Mouse (Mus musculus) urinary bladder, postnatal 4 days (tissue): ENCODE results near the gene Mief1.

Source experiments
- DNase-seq, 2 experiments: peaks; one replicate each; pipeline ENCODE4 v3.0.0; 2021 to 2022; ENCODE audit warnings: low spot score in 2 of 2

Gene Mief1

GRCm38 (mm10) chr15:80233733-80234509, at the start of gene Mief1:
TSS of gene Mief1 (plus strand) at chr15:80234018.
- DNase-seq: peak; percentile 97

GRCm38 (mm10) chr15:80188927-80189326, 44.9 kb upstream of the Mief1 start:
- DNase-seq: no peak

GRCm38 (mm10) chr15:80190075-80190474, 43.7 kb upstream of the Mief1 start:
- DNase-seq: no peak

DNA sequence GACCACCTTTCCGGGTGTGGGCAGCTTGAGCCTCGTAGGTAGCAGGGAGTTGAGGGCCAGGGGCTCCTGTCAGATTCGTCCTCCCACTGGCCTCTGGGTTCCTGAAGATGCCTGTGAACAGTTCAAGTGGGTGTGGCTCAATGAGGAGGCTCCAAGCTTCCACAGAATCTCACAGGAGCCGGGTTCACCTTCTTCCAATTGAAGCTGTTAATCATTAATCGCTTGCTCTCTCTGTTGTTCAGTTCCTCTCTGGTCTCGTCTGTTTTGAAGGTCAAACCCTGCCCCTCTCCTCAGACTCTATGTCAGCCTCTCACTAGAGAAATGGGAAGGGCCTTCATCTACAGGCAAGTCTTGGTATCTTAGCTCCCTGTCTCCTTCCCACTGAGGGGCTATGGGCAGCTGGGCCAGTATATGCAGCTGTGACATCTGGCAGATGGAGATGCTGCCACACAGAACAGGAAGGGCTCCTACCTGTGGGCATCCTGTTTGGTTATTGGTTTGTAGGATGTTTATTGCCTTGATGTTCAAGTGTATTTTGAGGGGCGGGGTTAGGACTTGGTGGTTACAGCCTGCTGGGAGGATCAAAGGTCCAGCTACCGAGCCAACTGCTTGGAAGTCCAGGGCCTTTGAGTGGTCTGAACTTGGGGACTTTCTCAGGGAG, 42.1 kb upstream of the Mief1 start:
- no peak for DNase-seq

GRCm38 (mm10) chr15:80192246-80192585, 41.6 kb upstream of the Mief1 start:
- no peak for DNase-seq

DNA sequence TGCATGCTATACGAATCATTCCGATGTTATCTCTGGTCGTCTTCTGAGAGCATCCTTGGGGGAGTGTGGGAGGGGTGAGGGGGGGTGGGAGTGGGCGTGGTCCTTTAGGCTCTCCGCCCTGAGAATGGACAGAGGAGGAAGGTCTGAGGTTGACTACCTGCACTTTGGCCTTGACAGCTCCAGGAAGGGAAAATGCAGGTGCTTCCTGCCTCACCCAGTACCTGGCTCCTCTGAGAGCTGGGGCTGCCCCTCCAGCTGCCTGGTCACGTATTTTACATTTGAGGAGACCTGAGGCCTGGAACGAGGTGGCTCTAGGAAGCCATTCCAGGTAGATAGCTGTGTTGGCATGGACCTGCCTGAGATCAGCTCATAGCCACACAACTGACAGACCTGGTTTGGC, 41.0 kb upstream of the Mief1 start:
- DNase-seq: no peak

GRCm38 (mm10) chr15:80199556-80199955, 34.3 kb upstream of the Mief1 start:
- DNase-seq: no peak

- no peak for DNase-seq
Measured at GRCm38 (mm10) chr15:80202111-80202775, 31.6 kb upstream of the Mief1 start.

DNA sequence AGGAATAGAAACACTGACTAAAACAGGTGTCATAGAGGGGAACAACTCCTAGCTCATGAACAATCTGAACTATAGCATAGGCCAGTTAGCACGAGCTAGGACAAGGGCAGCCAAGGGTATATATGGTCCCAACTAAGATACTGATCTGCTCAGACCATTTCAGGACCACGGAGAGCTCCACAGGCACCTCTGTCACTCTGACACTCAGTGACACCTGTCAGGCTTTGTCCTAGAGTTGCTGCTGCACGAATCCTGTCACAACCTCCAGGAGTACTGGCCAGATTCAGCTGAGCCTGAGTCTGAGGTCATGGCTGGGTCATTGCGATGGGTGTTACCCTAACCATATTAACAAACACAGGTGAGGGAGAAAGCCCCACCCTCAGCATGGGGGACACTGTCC, 30.4 kb upstream of the Mief1 start:
- no peak for DNase-seq

DNA sequence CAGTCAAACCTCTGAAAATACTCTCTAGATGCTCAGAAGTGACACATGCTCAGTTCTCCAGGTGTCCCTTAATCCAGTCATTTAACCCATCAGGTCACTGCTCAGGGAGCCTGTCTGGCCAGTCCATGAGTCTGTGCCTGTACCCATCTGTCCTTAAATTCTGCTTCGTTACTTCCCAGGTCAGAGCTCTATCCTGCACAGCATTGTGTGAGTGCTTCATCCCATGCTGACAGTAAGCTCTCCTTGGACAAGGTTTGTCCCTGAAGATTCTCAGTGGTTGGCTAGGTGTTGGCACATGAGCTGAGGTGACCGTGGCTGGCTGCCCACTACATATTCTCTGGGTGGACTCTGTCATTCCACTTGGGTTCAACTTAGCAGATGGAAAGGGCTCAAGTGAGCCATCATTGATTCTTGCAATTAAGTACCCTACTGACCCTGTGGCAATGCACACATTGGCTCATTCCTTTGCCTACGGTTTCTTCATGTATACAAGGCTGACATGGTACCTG, 27.7 kb upstream of the Mief1 start:
- DNase-seq: no peak

DNA sequence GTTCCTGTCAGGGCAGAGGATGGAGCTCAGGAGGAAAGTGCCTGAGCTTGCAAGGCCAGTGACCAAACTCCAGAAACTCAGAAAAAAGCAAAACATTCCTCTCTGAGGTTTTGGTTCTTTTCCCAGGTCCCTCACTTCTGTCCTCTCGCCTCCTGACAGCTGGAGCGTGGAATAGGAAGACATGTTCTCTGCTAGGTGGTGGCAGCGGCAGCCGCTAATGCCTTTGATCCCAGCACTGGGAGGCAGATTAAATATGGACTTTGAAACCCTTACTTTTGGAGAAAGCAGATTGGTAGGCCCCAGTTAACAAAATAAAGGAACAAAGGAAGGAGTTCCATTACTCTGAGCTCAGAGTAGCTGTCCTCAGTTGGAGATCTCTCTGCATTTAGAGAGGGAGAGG, 25.4 kb upstream of the Mief1 start:
- no peak for DNase-seq

GRCm38 (mm10) chr15:80213688-80214087, 20.1 kb upstream of the Mief1 start:
- DNase-seq: no peak

DNA sequence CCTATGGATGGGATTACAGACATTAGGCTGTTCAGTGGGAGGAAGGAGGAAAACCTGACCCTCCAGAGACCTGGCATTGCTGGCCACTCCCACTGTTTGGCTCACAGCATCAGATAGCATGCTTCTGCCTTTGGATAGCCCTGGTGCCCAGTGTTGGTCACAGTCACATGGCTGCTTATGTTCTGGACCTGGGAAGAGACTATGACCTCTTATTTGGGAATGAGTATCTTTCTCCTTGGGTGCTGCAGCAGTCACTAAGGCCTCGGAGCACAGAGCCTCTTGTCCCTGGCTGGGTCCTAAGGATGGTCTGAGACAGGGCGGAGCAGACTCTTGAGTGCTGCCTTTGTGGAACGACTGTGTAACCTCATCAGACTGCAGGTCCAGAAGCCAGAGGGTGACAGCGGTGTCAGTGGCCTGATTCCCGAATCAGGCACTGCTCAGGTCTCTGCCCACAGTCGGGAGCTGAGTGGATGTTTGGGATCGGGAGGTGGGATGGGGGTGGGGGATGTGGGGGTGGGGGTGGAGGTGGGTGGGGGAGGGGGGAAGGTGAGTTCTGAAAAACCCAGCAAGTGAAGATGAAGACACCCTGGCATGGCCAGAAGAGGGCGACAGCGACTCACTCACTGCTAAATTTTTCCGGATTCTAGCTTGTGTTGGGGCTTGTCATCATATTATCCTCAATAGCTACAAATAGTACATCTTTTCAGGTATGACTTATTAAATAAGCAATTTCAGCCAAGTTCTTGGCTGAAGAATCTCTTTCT, 17.9 kb upstream of the Mief1 start:
- no peak for DNase-seq

- DNase-seq: no peak
Measured at GRCm38 (mm10) chr15:80216480-80216820, 17.4 kb upstream of the Mief1 start.

DNA sequence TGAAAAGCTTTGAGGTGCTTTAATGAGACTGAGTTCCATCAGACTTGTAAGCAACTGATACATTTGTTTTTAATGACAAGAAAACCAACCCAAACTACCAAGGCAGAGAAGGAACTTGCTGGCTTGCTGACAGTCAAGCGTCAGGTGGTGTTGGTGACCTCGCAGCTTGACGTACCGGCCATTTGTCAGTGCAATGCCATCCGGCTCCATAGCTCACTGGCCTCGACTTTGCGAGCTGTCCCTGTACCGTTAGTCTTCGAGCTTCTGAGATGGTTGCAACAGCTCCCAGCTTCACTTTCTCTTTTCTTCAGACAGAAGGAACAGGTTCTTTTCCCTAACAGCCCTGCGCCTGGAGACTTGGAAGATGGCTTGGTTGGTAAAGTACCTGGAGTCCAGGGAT, 16.3 kb upstream of the Mief1 start:
- DNase-seq: no peak

DNA sequence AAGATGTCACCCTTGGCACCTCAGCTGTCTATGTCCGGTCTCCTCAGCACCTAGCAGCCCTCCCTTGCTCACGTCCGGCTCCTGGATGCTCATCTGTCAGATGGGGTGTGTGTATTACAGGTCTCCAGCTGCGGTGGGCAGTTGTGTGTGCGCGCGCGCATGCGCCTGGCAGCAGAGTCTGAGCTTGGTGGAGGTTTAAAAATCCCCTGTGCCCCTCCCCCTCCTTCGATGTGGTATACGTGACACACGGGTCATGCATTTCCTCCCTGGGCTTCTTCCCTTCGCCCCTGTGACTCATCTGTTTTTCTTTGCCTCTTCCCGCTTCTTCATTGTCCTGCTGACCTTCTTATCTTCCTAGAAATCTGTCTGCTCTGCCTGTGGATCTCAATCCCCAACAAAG, 14.6 kb upstream of the Mief1 start:
- no peak for DNase-seq

DNA sequence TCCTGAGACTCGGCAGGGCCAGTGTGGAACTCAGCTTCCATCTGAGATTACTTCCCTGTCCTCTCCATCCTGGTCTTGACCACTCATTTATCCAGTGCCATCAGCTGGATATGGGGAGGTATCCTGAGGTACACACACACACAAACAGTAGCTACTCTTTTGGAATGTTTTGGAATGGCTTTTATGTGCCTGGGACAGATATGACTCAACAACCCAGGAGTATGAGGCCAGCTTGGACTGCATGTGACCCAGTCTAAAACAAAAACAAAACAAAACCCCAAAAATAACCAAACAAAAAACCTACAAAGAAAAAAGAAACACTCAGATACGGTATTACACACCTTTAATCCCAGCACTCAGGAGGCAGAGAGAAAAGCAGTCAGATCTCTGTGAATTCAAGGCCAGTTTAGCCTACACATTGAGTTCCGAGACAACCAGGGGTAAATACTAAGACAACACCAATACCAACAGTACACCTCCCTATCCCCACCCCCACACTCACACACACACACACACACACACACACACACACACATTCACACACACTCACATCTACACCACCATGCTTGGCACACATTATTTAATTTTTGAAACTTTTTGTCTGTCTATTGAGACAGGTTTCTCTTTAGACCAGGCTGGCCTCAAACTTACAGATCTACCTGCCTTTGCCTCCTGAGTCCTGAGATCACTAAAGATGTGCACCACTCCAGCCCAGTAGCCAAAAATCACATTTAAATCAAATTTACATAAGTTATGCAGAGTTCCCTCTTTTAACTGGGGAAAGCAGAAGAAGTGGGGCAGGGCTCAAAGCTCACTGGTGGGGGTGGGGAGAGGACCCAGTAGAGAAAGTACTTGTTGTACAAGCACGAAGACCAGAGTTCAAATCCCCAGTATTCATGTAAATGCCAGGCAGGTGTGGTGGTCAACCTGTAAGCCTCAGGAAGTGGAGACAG, 13.8 kb upstream of the Mief1 start:
- DNase-seq: no peak

- DNase-seq: no peak
Measured at GRCm38 (mm10) chr15:80221031-80221430, 12.8 kb upstream of the Mief1 start.

GRCm38 (mm10) chr15:80223751-80224150, 10.1 kb upstream of the Mief1 start:
- DNase-seq: no peak

GRCm38 (mm10) chr15:80225208-80225607, 8.6 kb upstream of the Mief1 start:
- DNase-seq: peak; percentile 66 to 84

DNA sequence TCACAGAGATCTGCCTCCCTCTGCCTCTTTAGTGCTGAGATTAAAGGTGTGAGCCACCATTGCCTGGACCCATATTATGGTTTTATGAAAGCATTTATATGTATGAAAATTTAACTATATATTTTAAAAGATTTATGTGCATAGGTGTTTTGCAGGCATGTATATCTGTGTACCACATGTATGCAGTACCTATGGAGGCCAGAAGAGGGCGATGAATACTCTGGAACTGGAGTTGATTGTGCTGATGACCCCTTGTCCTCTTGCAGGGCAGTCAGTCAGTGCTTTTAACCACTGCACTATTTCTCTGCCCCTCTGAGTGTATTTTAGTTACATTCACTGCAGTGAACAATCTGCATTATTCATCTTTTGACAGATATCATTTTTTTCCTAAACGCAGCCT, 8.0 kb upstream of the Mief1 start:
- no peak for DNase-seq
